Mouse (Mus musculus) heart, embryonic 12.5 days (tissue): ENCODE data around the gene Atxn2l. TPM values are rescaled to one million over a fixed set of nuclear protein-coding genes. Genes with fewer than 3 reads are reported as not detected.

Experiments used
- ATAC-seq: fragments of 200-750 bp; cut with Nextera tagmentation; 2 replicates; pipeline ENCODE4 v1.8.0; 2017; ENCODE audit warnings: moderate TSS enrichment, moderate library complexity; ENCODE audit not compliant: insufficient number of reproducible peaks, low FRiP score
- H3K27ac ChIP-seq: fragments of 300-500 bp; sonication (generic); 2 replicates; pipeline ENCODE4 v1.5.1; 2016; ENCODE audit warnings: mild to moderate bottlenecking, moderate library complexity; ENCODE audit not compliant: poor library complexity, severe bottlenecking
- H3K27me3 ChIP-seq: fragments of 300-500 bp; sonication (generic); replicated peaks from 2 replicates; pipeline ENCODE4 v1.6.1; 2016; ENCODE audit warnings: mild to moderate bottlenecking, moderate library complexity
- H3K36me3 ChIP-seq: fragments of 300-500 bp; sonication (generic); 2 replicates; pipeline ENCODE4 v1.6.1; 2016; ENCODE audit warnings: mild to moderate bottlenecking, moderate library complexity
- H3K4me1 ChIP-seq: fragments of 300-500 bp; sonication (generic); replicated peaks from 2 replicates; pipeline ENCODE4 v1.6.1; 2016; ENCODE audit warnings: mild to moderate bottlenecking
- H3K4me2 ChIP-seq: fragments of 300-500 bp; sonication (generic); 2 replicates; pipeline ENCODE4 v1.6.1; 2016; ENCODE audit warnings: mild to moderate bottlenecking, moderate library complexity
- H3K4me3 ChIP-seq: fragments of 300-500 bp; sonication (generic); 2 replicates; pipeline ENCODE4 v1.5.1; 2016; ENCODE audit warnings: mild to moderate bottlenecking
- H3K9ac ChIP-seq: fragments of 300-500 bp; sonication (generic); 2 replicates; pipeline ENCODE4 v1.6.1; 2016; ENCODE audit warnings: mild to moderate bottlenecking, moderate library complexity
- H3K9me3 ChIP-seq: fragments of 300-500 bp; sonication (generic); replicated peaks from 2 replicates; pipeline ENCODE4 v1.6.1; 2016; ENCODE audit warnings: mild to moderate bottlenecking, moderate library complexity
- WGBS: fragments of 180-500 bp; shearing (Covaris S2); methylation state at CpG from one replicate; pipeline ENCODE4 v1.1.7; 2016; 5-methylcytosine and 5-hydroxymethylcytosine counted together
- polyA plus RNA-seq: library from polyadenylated mRNA; unstranded; fragments of >200 nt; fragmentation: Nextera tagmentation; extraction: Ambion mirVana; gene quantifications from 2 replicates; pipeline ENCODE4 v1.2.1, GENCODE M21; 2016

The Atxn2l gene
- polyA plus RNA-seq, 1 experiment from 2014 or later = 52.5 TPM

DNA sequence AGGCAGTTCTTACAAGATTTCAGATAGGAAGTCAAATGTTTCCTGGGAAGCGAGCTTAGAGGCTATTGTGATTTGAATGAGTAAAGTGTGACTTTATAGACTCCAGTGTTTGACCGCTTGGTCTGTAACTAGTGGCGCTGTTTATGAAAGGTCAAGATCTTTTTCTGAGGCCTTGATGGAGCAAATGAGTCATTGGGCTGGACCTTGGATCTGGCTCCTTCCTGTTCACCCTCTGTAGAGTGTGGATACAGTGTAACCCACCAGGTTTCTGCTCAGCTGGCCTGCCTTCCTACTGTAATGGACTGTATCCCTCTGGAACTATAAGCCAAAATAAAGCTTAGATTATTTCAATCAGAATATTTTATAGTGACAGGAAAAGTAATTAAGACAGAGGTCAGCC, 8.1 kb upstream of the Atxn2l start:
- Histone ChIP-seq H3K9me3 (no peaks in the 10 kb centered on the region), H3K4me2 (no peak overlapping the region), H3K27ac (no peak overlapping the region), H3K4me1 (no peaks in the 10 kb centered on the region), H3K36me3 (no peaks in the 10 kb centered on the region), H3K9ac (no peak overlapping the region), H3K27me3 (no peaks in the 10 kb centered on the region), H3K4me3 (no peak overlapping the region)
- WGBS = 58% methylated on average over 3 of the region's 3 CpGs
- no peak for ATAC-seq

GRCm38 (mm10) chr7:126507126-126507778, 4.0 kb upstream of the Atxn2l start:
- no peak overlapping the region for H3K4me3 ChIP-seq
- H3K27ac ChIP-seq = no peak overlapping the region
- H3K9me3 ChIP-seq = no peaks in the 10 kb centered on the region
- H3K9ac ChIP-seq = no peak overlapping the region
- 76% methylated on average over 8 of the region's 8 CpGs for WGBS
- no peaks in the 10 kb centered on the region for H3K27me3 ChIP-seq
- no peaks in the 10 kb centered on the region for H3K36me3 ChIP-seq
- no peak for ATAC-seq
- peaks cover 5% of the 10 kb centered on the region; the same call in 1 of the 2 replicates for H3K4me1 ChIP-seq
- no peak overlapping the region for H3K4me2 ChIP-seq

DNA sequence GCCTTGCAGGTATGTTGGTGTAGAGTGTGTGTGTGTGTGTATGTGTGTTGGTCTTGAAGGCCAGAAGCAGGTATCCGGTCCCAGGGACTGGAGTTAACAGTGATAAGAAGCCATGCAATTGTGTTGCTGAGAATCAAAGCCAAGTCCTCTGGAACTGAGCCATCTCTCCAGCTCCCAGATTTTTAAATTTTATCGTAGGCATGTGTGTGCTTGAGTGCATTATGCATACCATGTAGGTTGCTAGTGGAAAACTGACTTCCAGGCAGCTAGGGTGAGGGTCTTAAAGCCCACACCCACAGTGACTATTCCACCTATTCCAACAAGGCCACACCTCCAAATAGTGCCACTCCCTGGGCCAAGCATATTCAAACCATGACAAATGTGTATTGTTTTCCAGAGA, 1.7 kb upstream of the Atxn2l start:
- H3K36me3 ChIP-seq = peaks cover 14% of the 10 kb centered on the region
- no peaks in the 10 kb centered on the region for H3K27me3 ChIP-seq
- ATAC-seq = no peak
- no peaks in the 10 kb centered on the region for H3K9me3 ChIP-seq
- no peak overlapping the region for H3K9ac ChIP-seq
- H3K4me3 ChIP-seq = no peak overlapping the region
- no peak overlapping the region for H3K4me2 ChIP-seq
- WGBS = 62% methylated on average over 2 of the region's 2 CpGs
- no peak overlapping the region for H3K27ac ChIP-seq
- peaks cover 13% of the 10 kb centered on the region for H3K4me1 ChIP-seq

DNA sequence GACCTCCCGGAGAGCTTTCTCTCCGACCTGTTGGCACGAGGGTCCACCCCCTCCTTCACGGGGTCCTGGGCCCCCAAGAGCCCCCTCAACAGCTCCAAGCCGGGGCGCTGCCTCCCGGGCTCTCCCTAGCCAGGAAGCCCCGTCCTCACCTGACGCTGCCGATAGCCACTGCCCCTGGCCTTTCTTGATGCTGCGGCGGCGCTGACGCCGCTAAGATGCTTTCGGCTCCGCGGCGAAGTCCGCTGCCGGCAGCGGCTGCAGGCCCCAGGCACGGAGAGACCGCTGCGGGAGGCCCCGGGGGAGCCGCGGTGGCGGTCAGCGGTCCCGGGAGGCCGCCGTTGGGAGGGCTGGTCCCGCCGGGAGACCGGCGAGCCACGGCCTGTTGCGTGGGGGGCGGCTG, 486 bp downstream of the Atxn2l start:
- WGBS = under 1% methylated on average over 40 of the region's 40 CpGs
- H3K4me3 ChIP-seq = peak overlapping the region; percentile 99
- H3K9me3 ChIP-seq = no peaks in the 10 kb centered on the region
- peaks cover 35% of the 10 kb centered on the region for H3K36me3 ChIP-seq
- peaks cover 13% of the 10 kb centered on the region for H3K4me1 ChIP-seq
- peak overlapping the region; percentile 83 for H3K4me2 ChIP-seq
- ATAC-seq = no peak
- H3K9ac ChIP-seq = peak overlapping the region; percentile 100
- H3K27ac ChIP-seq = peak overlapping the region; percentile 100
- H3K27me3 ChIP-seq = no peaks in the 10 kb centered on the region

DNA sequence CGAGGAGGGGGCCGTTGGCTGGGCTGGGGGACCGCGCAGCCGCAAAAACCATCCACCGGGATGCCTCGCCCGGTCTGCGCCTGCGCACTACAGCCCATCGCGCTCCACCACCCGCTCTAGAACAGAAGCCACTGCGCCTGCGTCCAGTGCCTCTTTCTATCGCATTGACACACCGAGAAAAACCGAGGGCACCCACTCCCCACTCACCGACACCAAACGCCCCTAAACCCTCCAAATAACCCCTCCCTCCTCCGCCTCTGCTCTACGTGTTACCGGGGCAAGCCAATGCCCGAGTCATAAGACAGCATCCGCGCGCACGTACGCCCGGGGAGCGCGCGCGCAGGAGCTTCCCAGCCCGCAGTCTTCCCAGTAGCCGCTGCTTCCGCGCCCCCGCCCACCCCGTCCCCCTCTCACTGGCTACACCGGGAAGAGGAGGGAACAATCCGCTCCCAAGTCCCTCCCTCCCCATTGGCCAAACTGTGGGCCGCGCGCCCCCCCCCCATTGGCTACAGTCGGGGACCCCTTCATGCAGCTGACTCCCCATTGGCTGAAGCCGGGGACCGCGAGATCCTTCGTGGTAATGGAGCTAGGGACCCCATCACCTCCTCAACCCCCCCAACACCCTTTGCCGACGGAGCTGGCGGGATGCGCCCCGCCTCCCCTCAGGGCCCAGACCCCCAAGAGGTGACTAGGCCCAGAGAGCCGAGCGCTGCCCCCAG, 1.1 kb downstream of the Atxn2l start:
- peak overlapping the region; percentile 83 for H3K4me2 ChIP-seq
- under 1% methylated on average over 51 of the region's 57 CpGs for WGBS
- H3K36me3 ChIP-seq = peaks cover 41% of the 10 kb centered on the region
- H3K9ac ChIP-seq = peak overlapping the region; percentile 100
- H3K27me3 ChIP-seq = no peaks in the 10 kb centered on the region
- peak; percentile 89 for ATAC-seq
- peak overlapping the region; percentile 100 for H3K27ac ChIP-seq
- H3K4me3 ChIP-seq = peak overlapping the region; percentile 99
- peaks cover 13% of the 10 kb centered on the region for H3K4me1 ChIP-seq
- H3K9me3 ChIP-seq = no peaks in the 10 kb centered on the region

- peaks cover 46% of the 10 kb centered on the region for H3K36me3 ChIP-seq
- 4% methylated on average over 9 of the region's 9 CpGs for WGBS
- peaks cover 13% of the 10 kb centered on the region for H3K4me1 ChIP-seq
- H3K27me3 ChIP-seq = no peaks in the 10 kb centered on the region
- H3K4me2 ChIP-seq = peak overlapping the region; percentile 83
- H3K9ac ChIP-seq = peak overlapping the region; percentile 100
- H3K9me3 ChIP-seq = no peaks in the 10 kb centered on the region
- ATAC-seq = no peak
- H3K4me3 ChIP-seq = peak overlapping the region; percentile 99
- H3K27ac ChIP-seq = peak overlapping the region; percentile 100
Observed at GRCm38 (mm10) chr7:126501684-126502022, 1.6 kb downstream of the Atxn2l start.

DNA sequence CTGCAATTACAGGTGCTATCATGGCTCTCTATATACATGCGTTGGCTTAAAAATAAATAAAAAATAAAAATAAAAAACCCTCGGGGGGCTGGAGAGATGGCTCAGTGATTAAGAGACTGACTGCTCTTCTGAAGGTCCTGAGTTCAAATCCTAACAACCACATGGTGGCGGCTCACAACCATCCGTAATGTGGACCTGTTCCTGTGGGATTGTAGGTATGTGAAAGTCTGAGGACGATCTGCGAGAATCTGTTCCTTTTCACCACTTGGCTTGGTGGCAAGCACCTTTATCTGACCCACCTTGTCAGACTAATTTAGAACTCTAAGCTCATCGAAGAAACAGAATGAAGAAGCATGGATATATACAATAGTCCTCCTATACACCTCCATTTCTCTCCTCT, 3.8 kb downstream of the Atxn2l start:
- Histone ChIP-seq H3K4me3 (no peak overlapping the region), H3K4me2 (no peak overlapping the region), H3K4me1 (peaks cover 13% of the 10 kb centered on the region), H3K9me3 (no peaks in the 10 kb centered on the region), H3K9ac (no peak overlapping the region), H3K27ac (no peak overlapping the region), H3K27me3 (no peaks in the 10 kb centered on the region), H3K36me3 (peaks cover 69% of the 10 kb centered on the region)
- WGBS = 93% methylated on average over 7 of the region's 7 CpGs
- ATAC-seq = no peak

- H3K4me1 ChIP-seq = peaks cover 8% of the 10 kb centered on the region
- no peak for ATAC-seq
- no peak overlapping the region for H3K4me2 ChIP-seq
- H3K27me3 ChIP-seq = no peaks in the 10 kb centered on the region
- no peak overlapping the region for H3K27ac ChIP-seq
- H3K9ac ChIP-seq = no peak overlapping the region
- H3K4me3 ChIP-seq = no peak overlapping the region
- peaks cover 83% of the 10 kb centered on the region for H3K36me3 ChIP-seq
- 94% methylated on average over 12 of the region's 12 CpGs for WGBS
- H3K9me3 ChIP-seq = no peaks in the 10 kb centered on the region
Observed at GRCm38 (mm10) chr7:126497966-126498365, 5.3 kb downstream of the Atxn2l start.

DNA sequence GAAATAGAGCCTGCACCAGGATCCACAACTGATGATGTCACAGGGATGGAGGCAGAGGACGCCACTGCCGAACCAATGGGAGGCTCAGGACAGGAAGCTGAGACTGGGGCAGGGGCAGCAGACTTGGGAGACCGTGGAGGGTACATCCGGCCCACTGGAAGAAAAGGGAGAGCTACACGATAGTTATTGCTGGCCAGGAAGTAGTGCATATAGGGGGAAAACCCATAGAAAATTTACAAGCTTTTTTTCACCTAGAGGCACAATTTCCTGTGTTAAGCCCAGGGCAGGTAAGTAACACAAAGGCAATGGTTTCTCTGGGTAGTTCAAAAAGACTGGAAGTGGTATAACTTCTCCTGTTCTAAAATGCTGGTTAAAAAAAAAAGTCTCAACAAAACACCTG, 6.8 kb downstream of the Atxn2l start:
- WGBS = 91% methylated on average over 5 of the region's 5 CpGs
- peaks cover 96% of the 10 kb centered on the region for H3K36me3 ChIP-seq
- H3K4me1 ChIP-seq = peaks cover 8% of the 10 kb centered on the region
- ATAC-seq = no peak
- no peak overlapping the region for H3K4me2 ChIP-seq
- H3K4me3 ChIP-seq = no peak overlapping the region
- no peaks in the 10 kb centered on the region for H3K27me3 ChIP-seq
- H3K9ac ChIP-seq = no peak overlapping the region
- no peaks in the 10 kb centered on the region for H3K9me3 ChIP-seq
- no peak overlapping the region for H3K27ac ChIP-seq

GRCm38 (mm10) chr7:126494120-126494519, 9.1 kb downstream of the Atxn2l start:
- no peaks in the 10 kb centered on the region for H3K9me3 ChIP-seq
- no peak overlapping the region for H3K9ac ChIP-seq
- WGBS = 92% methylated on average over 6 of the region's 6 CpGs
- H3K4me2 ChIP-seq = no peak overlapping the region
- H3K27ac ChIP-seq = no peak overlapping the region
- peaks cover 96% of the 10 kb centered on the region for H3K36me3 ChIP-seq
- H3K27me3 ChIP-seq = no peaks in the 10 kb centered on the region
- no peak for ATAC-seq
- H3K4me3 ChIP-seq = no peak overlapping the region
- H3K4me1 ChIP-seq = no peaks in the 10 kb centered on the region

- Histone ChIP-seq H3K27ac (no peak overlapping the region), H3K9ac (no peak overlapping the region), H3K9me3 (no peaks in the 10 kb centered on the region), H3K27me3 (no peaks in the 10 kb centered on the region), H3K4me1 (peaks cover 10% of the 10 kb centered on the region), H3K36me3 (peaks cover 83% of the 10 kb centered on the region), H3K4me2 (no peak overlapping the region), H3K4me3 (no peak overlapping the region)
- WGBS = 63% methylated on average over 11 of the region's 11 CpGs
- ATAC-seq = no peak
Observed at GRCm38 (mm10) chr7:126491973-126492372, 11.3 kb downstream of the Atxn2l start.
